Mouse (Mus musculus): ENCODE data around the gene Impdh2. TPM values are rescaled to one million over a fixed set of nuclear protein-coding genes. Genes with fewer than 3 reads are reported as not detected.
"Not testable (repeated sequence)": the region's sequence is repeated elsewhere in the genome, so short reads cannot be mapped to it uniquely, and the experiment has no call there.

Impdh2 gene
- total RNA-seq, 2 experiments from 2014 or later, result 55.3 to 55.4 TPM

GRCm38 (mm10) chr9:108596998-108597764 is 37.1 kb downstream of the Impdh2 start, which contains the start of gene P4htm:
Gene P4htm (minus strand): TSS chr9:108597667.
- peak; percentile 84 to 85 for DNase-seq (ENCODE audit: low spot score in 2 of 2)
- intact Hi-C loops (cut with DNase I), result loop anchor here (2.0 kb wide), 1 partner anchor 30 kb away; the partner anchor contains the start of gene Ndufaf3

GRCm38 (mm10) chr9:108599021-108599566 is 39.0 kb downstream of the Impdh2 start:
- intact Hi-C loops (cut with DNase I), result no loop called here
- DNase-seq (ENCODE audit: low spot score in 2 of 2), result no peak

GRCm38 (mm10) chr9:108600011-108600410 is 39.9 kb downstream of the Impdh2 start:
- DNase-seq (ENCODE audit: low spot score in 2 of 2), result no peak
- intact Hi-C loops (cut with DNase I), result no loop called here

- intact Hi-C loops (cut with DNase I), result no loop called here
These were observed 41.9 kb downstream of the Impdh2 start for GRCm38 (mm10) chr9:108601986-108602385.

GRCm38 (mm10) chr9:108607929-108608328 is 47.8 kb downstream of the Impdh2 start:
- DNase-seq (ENCODE audit: low spot score in 2 of 2); intact Hi-C loops (cut with DNase I): not testable (repeated sequence)

More at GRCm38 (mm10) chr9:108601986-108602385, 41.9 kb downstream of the Impdh2 start:
- no peak for DNase-seq (ENCODE audit: low spot score in 2 of 2)

GRCm38 (mm10) chr9:108608889-108609288 is 48.8 kb downstream of the Impdh2 start:
- intact Hi-C loops (cut with DNase I), result no loop called here
- DNase-seq (ENCODE audit: low spot score in 2 of 2), result no peak

- intact Hi-C loops (cut with DNase I), result no loop called here
- peak in 1 of 2 experiments; percentile 75 for DNase-seq (ENCODE audit: low spot score in 2 of 2)
These were observed 51.4 kb downstream of the Impdh2 start for GRCm38 (mm10) chr9:108611488-108611887.

Small RNA genes lying within 50 kb of the gene (microRNA-seq; reads per million reads assigned to microRNA genes)
- gene Gm24083 (0 reads per million in 2 experiments), gene Mir191 (0 reads per million in 2 experiments), gene Mir425 (930 to 996 reads per million in 2 experiments)

Other genes with a start within 250 kb of the Impdh2 start
- 100 to 1,000 TPM; 104 to 106 TPM for gene Gpx1, start 221.4 kb upstream of the Impdh2 start, total RNA-seq (2021)
- 100 to 1,000 TPM; 117 TPM for gene Usp4, start 212.4 kb upstream of the Impdh2 start, total RNA-seq (2021)
- 1 to 10 TPM; 2.4 to 3.0 TPM for gene 1700102P08Rik, start 167.5 kb upstream of the Impdh2 start, total RNA-seq (2021)
- gene Ccdc36, start 131.8 kb upstream of the Impdh2 start, total RNA-seq (2021), result under 1 TPM; 0.32 TPM
- gene BC048562, start 123.8 kb upstream of the Impdh2 start, total RNA-seq (2021), result not detected
- gene Ccdc71, start 99.8 kb upstream of the Impdh2 start, total RNA-seq (2021), result 10 to 100 TPM; 40.3 to 42.2 TPM
- gene Klhdc8b, start 98.7 kb upstream of the Impdh2 start, total RNA-seq (2021), result 10 to 100 TPM; 30.3 to 36.7 TPM
- 10 to 100 TPM; 30.6 to 31.9 TPM for gene Lamb2, start 80.5 kb upstream of the Impdh2 start, total RNA-seq (2021)
- gene Usp19, start 69.7 kb upstream of the Impdh2 start, total RNA-seq (2021), result 100 to 1,000 TPM; 143 to 147 TPM
- 10 to 100 TPM; 75.3 to 84.4 TPM for gene Qars, start 52.6 kb upstream of the Impdh2 start, total RNA-seq (2021)
- gene Qrich1, start 43.5 kb upstream of the Impdh2 start, total RNA-seq (2021), result 100 to 1,000 TPM; 136 to 141 TPM
- gene Ndufaf3, start 7.1 kb downstream of the Impdh2 start, total RNA-seq (2021), result 10 to 100 TPM; 53.1 to 58.2 TPM
- 10 to 100 TPM; 83.8 to 85.2 TPM for gene Dalrd3, start 9.6 kb downstream of the Impdh2 start, total RNA-seq (2021)
- gene Wdr6, start 18.5 kb downstream of the Impdh2 start, total RNA-seq (2021), result 100 to 1,000 TPM; 112 to 126 TPM
- 10 to 100 TPM; 77.2 to 82.9 TPM for gene P4htm, start 37.4 kb downstream of the Impdh2 start, total RNA-seq (2021)
- gene Arih2, start 89.1 kb downstream of the Impdh2 start, total RNA-seq (2021), result 10 to 100 TPM; 48.3 to 50.9 TPM
- gene Slc25a20, start 101.8 kb downstream of the Impdh2 start, total RNA-seq (2021), result 10 to 100 TPM; 12.6 to 14.4 TPM
- 10 to 100 TPM; 45.5 to 49.1 TPM for gene Prkar2a, start 129.0 kb downstream of the Impdh2 start, total RNA-seq (2021)
- 100 to 1,000 TPM; 152 to 153 TPM for gene Ip6k2, start 223.5 kb downstream of the Impdh2 start, total RNA-seq (2021)
- gene Nckipsd, start 248.1 kb downstream of the Impdh2 start, total RNA-seq (2021), result 10 to 100 TPM; 54.4 to 60.5 TPM

All from left cerebral cortex, postnatal 25 days (tissue).